Mouse (Mus musculus): ENCODE measurements around the gene Dnpep. TPM values are rescaled to one million over a fixed set of nuclear protein-coding genes. Genes with fewer than 3 reads are reported as not detected.

Gene Dnpep
- polyA plus RNA-seq, 1 experiment from 2014 or later, result 184 TPM

DNA sequence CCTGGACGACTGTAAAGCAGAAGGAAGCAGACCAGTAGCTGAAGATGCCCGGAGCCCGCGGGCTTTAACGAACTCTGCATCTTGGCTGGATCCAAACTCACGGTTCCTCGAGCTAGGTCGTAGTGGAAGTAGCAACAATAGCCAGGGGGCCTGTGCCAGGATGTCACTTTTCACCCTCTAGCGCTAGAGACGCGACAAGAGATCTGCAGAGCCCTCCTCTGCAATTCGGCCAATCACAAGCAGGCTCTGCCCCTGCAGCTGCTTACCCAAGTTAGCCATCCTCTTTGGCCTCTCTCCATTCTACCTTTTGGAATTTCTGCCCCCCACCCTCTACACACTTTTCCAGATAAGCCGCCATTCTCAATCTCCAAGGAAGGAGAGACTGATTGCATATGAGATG lies 39.6 kb downstream of the Dnpep start, which contains the start of gene Resp18:
Gene Resp18, minus strand, starts transcription at position 188 of the 400 bp plus-strand sequence.
- no peak within 1 kb of the TSS for H3K9ac ChIP-seq (replicated peaks; ENCODE audit: low read length)
- ATAC-seq (ENCODE audit: low FRiP score, low TSS enrichment), result no peak
- H3K4me2 ChIP-seq (replicated peaks; ENCODE audit: low read depth, low read length), result no peak within 1 kb of the TSS
- H3K9me3 ChIP-seq (ENCODE audit: low read length), result 0 out of 2 replicates have a peak, but pooled peaks cover 6% of the 10 kb centered on the region
- H3K27me3 ChIP-seq (ENCODE audit: insufficient read depth, low read length), result peaks cover 25% of the 10 kb centered on the region; the same call in 1 of the 2 replicates
- 6% methylated on average over 13 of the region's 13 CpGs for WGBS
- no peak within 1 kb of the TSS for H3K4me3 ChIP-seq (ENCODE audit: low read length)
- no peaks in the 10 kb centered on the region for H3K4me1 ChIP-seq (ENCODE audit: insufficient read depth, low read length)
- no peaks in the 10 kb centered on the region for H3K36me3 ChIP-seq (ENCODE audit: insufficient read depth, low read length)
- no peak within 1 kb of the TSS for H3K27ac ChIP-seq (ENCODE audit: low read length)

DNA sequence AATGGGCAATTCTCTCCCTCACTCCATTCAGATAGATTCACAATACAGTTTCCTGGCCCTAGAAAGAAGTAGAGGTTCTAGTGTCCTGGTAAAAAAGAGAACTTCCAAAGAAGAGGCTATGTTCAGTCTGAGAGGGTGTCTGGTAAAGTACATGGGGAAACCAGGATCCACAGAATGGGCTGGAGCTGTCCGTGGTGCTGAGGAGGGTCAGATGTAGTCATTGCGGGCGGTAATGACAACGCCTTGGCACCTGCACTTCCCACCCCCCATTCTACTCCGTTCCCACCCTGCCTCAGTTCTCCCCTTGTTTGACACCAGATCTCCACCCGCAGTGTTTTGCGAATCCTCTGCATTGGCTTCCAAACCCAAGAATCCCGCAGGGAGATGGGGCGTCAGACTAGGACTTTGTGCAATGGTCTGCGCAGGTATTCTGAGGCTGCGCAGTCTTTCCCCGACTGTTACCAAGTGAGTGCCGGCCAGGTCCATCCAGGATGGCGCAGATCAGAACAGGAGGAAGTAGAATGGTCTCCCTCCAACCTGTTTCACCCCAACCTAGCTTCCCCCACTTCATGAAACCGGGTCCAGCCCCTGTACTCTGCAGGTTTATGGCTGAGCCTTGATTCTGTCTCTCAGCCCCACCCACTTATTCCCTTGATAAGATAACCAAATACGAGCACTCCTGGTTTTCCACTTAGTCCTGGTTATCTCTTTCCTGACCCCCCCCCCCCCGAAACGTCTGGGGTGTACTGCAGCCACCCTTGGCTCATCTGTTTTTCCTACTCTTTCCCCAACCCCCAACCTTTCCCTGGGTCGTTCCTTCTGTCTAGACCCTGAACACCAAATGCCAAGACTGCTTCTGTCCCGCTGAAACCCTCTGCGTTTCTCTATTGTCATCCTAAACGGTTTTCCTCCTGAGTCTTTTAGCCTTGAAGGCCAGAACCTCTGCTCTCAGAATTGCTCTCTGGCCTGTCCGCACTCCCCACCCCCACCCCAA lies 40.3 kb downstream of the Dnpep start:
- ATAC-seq (ENCODE audit: low FRiP score, low TSS enrichment), result no peak
- H3K9me3 ChIP-seq (ENCODE audit: low read length), result 0 out of 2 replicates have a peak, but pooled peaks cover 6% of the 10 kb centered on the region
- H3K4me1 ChIP-seq (ENCODE audit: insufficient read depth, low read length), result no peaks in the 10 kb centered on the region
- WGBS, result 4% methylated on average over 23 of the region's 23 CpGs
- H3K36me3 ChIP-seq (ENCODE audit: insufficient read depth, low read length), result no peaks in the 10 kb centered on the region
- no peak overlapping the region for H3K4me2 ChIP-seq (replicated peaks; ENCODE audit: low read depth, low read length)
- no peak overlapping the region for H3K9ac ChIP-seq (replicated peaks; ENCODE audit: low read length)
- H3K27me3 ChIP-seq (ENCODE audit: insufficient read depth, low read length), result peaks cover 25% of the 10 kb centered on the region; the same call in 1 of the 2 replicates
- H3K4me3 ChIP-seq (ENCODE audit: low read length), result no peak overlapping the region
- no peak overlapping the region for H3K27ac ChIP-seq (ENCODE audit: low read length)

DNA sequence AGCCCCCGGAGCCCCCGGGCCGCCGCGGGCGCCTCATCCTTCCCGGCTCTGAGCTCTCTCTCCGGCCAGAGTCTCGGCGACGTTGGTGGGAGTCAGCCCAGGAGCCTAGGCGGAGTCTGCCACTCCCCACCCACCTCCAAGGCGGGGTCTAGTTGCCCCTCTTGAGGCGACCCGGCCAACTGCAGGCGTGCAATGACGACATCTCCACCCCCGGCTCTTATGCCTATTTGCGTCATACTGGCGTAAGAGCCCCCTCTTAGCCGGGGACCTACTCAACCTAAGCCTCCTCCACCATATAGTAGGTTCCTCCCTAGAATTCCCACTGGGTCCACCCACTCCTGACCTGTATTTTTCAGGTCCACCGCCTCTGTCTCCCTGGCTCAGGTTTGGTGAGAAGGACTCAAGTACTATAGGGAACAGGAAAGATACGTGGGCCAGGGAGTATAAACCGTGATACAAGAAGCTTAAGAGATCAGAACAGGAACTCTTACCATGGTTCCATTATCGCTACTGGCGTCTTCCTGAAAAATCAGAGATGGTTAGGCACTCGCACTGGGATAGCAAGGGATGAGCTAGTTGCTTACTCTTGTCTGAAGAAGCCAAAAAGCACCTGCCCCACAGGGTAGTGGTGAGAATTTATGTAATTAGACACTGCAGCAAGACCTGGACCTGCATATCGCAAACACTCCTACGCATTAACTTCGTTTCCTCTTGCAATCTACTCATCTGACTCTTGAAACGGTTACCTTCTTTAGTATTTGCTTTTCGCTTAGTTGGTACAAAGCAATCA lies 53.5 kb downstream of the Dnpep start, which contains the start of gene Ptprn:
Gene Ptprn, minus strand, starts transcription at position 412 of the 790 bp plus-strand sequence.
- no peaks in the 10 kb centered on the region for H3K36me3 ChIP-seq (ENCODE audit: insufficient read depth, low read length)
- no peaks in the 10 kb centered on the region for H3K4me1 ChIP-seq (ENCODE audit: insufficient read depth, low read length)
- H3K9me3 ChIP-seq (ENCODE audit: low read length), result no peaks in the 10 kb centered on the region
- no peak within 1 kb of the TSS for H3K9ac ChIP-seq (replicated peaks; ENCODE audit: low read length)
- no peak within 1 kb of the TSS for H3K27ac ChIP-seq (ENCODE audit: low read length)
- no peak within 1 kb of the TSS; the same call in 1 of the 2 replicates for H3K4me3 ChIP-seq (ENCODE audit: low read length)
- H3K4me2 ChIP-seq (replicated peaks; ENCODE audit: low read depth, low read length), result no peak within 1 kb of the TSS
- peaks cover 41% of the 10 kb centered on the region for H3K27me3 ChIP-seq (ENCODE audit: insufficient read depth, low read length)
- WGBS, result 12% methylated on average over 32 of the region's 32 CpGs
- 0 out of 2 replicates have a peak, but pooled peaks have one; percentile 9 for ATAC-seq (ENCODE audit: low FRiP score, low TSS enrichment)

DNA sequence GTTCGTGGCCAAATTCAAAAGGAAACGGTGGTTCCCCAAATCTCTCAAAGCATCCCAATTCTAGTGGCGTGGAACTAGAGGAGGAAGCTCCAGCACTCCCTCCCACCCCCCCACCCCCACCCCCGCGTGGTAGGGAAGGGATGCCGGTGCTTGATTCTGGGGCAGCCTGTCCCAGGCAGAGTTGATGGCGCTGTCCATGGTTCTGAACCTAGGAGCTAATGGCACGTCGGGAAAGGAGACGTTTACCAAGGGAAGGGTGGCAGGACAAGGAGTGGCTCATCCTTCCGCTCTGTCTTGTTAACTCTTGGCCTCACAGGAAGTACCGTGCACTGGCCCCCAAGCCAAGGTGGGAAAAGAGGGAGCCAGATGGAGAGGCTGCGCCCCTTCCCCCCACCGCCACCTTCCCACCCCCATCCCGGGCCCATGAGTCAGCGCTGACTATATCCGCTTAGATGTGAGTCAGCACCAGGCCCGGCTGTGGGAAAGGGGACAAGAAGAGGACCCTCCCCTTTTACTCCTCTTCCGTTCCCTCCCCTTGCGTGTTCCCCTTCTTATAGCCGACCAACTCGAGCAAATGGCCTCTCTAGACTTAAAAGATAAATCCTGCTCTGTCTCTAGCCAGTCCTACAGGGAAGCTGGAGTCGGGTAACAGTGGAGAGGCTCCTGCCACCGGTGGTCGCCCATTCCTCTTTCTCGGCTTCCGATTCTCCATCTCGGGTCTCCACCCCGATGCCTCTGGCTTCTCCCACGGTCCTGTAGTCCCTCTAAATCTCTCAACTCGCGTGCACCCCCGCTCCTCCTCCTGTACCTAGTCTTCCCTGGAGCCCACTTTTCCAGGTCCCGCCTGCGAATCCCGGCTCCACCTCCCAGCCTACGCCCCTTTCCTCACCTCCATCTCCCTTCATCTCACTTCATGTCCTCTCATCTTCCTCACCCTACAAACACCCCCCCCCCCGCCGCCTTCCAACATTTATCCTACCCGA lies 54.5 kb downstream of the Dnpep start:
- no peak overlapping the region; the same call in 1 of the 2 replicates for H3K4me3 ChIP-seq (ENCODE audit: low read length)
- ATAC-seq (ENCODE audit: low FRiP score, low TSS enrichment), result peak; percentile 59
- no peak overlapping the region for H3K27ac ChIP-seq (ENCODE audit: low read length)
- WGBS, result 2% methylated on average over 40 of the region's 40 CpGs
- no peaks in the 10 kb centered on the region for H3K4me1 ChIP-seq (ENCODE audit: insufficient read depth, low read length)
- no peaks in the 10 kb centered on the region for H3K36me3 ChIP-seq (ENCODE audit: insufficient read depth, low read length)
- H3K9ac ChIP-seq (replicated peaks; ENCODE audit: low read length), result no peak overlapping the region
- peaks cover 41% of the 10 kb centered on the region for H3K27me3 ChIP-seq (ENCODE audit: insufficient read depth, low read length)
- H3K4me2 ChIP-seq (replicated peaks; ENCODE audit: low read depth, low read length), result no peak overlapping the region
- no peaks in the 10 kb centered on the region for H3K9me3 ChIP-seq (ENCODE audit: low read length)

DNA sequence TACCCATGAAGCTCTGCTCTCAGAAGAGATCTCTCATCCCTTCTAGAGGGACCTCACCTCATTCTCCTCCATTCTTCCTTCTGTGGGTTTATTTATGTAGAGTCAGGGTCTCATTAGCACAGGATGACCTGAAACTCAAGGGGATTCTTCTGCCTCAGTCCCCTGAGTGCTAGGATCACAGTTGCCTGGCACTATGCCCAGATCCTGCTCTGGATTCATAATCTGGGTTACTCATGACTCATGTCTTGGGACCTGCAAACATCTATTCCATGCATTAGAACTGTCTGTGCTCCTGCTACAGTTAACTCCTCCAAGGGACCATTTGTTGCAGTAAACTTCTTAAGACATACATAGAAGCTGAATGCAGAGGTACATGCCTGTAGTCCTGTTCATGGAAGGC lies 56.5 kb downstream of the Dnpep start:
- Histone ChIP-seq H3K4me1 (ENCODE audit: insufficient read depth, low read length) (no peaks in the 10 kb centered on the region), H3K9me3 (ENCODE audit: low read length) (no peaks in the 10 kb centered on the region), H3K9ac (replicated peaks; ENCODE audit: low read length) (no peak overlapping the region), H3K27ac (ENCODE audit: low read length) (no peak overlapping the region), H3K4me2 (replicated peaks; ENCODE audit: low read depth, low read length) (no peak overlapping the region), H3K4me3 (ENCODE audit: low read length) (no peak overlapping the region), H3K36me3 (ENCODE audit: insufficient read depth, low read length) (no peaks in the 10 kb centered on the region), H3K27me3 (ENCODE audit: insufficient read depth, low read length) (peaks cover 36% of the 10 kb centered on the region)
- ATAC-seq (ENCODE audit: low FRiP score, low TSS enrichment), result no peak

Other genes starting within 250 kb of the Dnpep start
- gene Nhej1, start 192.8 kb downstream of the Dnpep start, polyA plus RNA-seq (2015; fragmentation: Nextera tagmentation; extraction: Ambion mirVana), result 10.0 and 12.1 TPM in 2 replicates
- 5.9 and 6.2 TPM in 2 replicates for gene Slc23a3, start 184.1 kb downstream of the Dnpep start, polyA plus RNA-seq (2015; fragmentation: Nextera tagmentation; extraction: Ambion mirVana)
- 51.1 and 54.4 TPM in 2 replicates for gene Cnppd1, start 175.3 kb downstream of the Dnpep start, polyA plus RNA-seq (2015; fragmentation: Nextera tagmentation; extraction: Ambion mirVana)
- gene Retreg2, start 175.2 kb downstream of the Dnpep start, polyA plus RNA-seq (2015; fragmentation: Nextera tagmentation; extraction: Ambion mirVana), result 56.3 and 59.8 TPM in 2 replicates
- 48.4 and 51.0 TPM in 2 replicates for gene Zfand2b, start 149.3 kb downstream of the Dnpep start, polyA plus RNA-seq (2015; fragmentation: Nextera tagmentation; extraction: Ambion mirVana)
- gene Abcb6, start 137.6 kb downstream of the Dnpep start, polyA plus RNA-seq (2015; fragmentation: Nextera tagmentation; extraction: Ambion mirVana), result 36.4 and 37.2 TPM in 2 replicates
- 29.2 and 30.1 TPM in 2 replicates for gene Ankzf1, start 125.8 kb downstream of the Dnpep start, polyA plus RNA-seq (2015; fragmentation: Nextera tagmentation; extraction: Ambion mirVana)
- gene Atg9a, start 125.8 kb downstream of the Dnpep start, polyA plus RNA-seq (2015; fragmentation: Nextera tagmentation; extraction: Ambion mirVana), result 33.0 and 36.0 TPM in 2 replicates
- gene Glb1l, start 107.2 kb downstream of the Dnpep start, polyA plus RNA-seq (2015; fragmentation: Nextera tagmentation; extraction: Ambion mirVana), result 57.4 and 63.8 TPM in 2 replicates
- gene Stk16, start 107.2 kb downstream of the Dnpep start, polyA plus RNA-seq (2015; fragmentation: Nextera tagmentation; extraction: Ambion mirVana), result 153 and 169 TPM in 2 replicates
- gene Tuba4a, start 98.1 kb downstream of the Dnpep start, polyA plus RNA-seq (2015; fragmentation: Nextera tagmentation; extraction: Ambion mirVana), result 96.3 and 102 TPM in 2 replicates
- not detected in 2 replicates for gene A630095N17Rik, start 85.9 kb downstream of the Dnpep start, polyA plus RNA-seq (2015; fragmentation: Nextera tagmentation; extraction: Ambion mirVana)
- gene Dnajb2, start 81.6 kb downstream of the Dnpep start, polyA plus RNA-seq (2015; fragmentation: Nextera tagmentation; extraction: Ambion mirVana), result 41.3 and 45.7 TPM in 2 replicates
- gene Ptprn, start 53.5 kb downstream of the Dnpep start, polyA plus RNA-seq (2015; fragmentation: Nextera tagmentation; extraction: Ambion mirVana), result 0.54 and 0.87 TPM in 2 replicates
- gene Resp18, start 39.6 kb downstream of the Dnpep start, polyA plus RNA-seq (2015; fragmentation: Nextera tagmentation; extraction: Ambion mirVana), result 1.0 and 3.0 TPM in 2 replicates
- 41.6 and 53.6 TPM in 2 replicates for gene Des, start 42.3 kb upstream of the Dnpep start, polyA plus RNA-seq (2015; fragmentation: Nextera tagmentation; extraction: Ambion mirVana)
- gene Speg, start 57.3 kb upstream of the Dnpep start, polyA plus RNA-seq (2015; fragmentation: Nextera tagmentation; extraction: Ambion mirVana), result 61.4 and 61.5 TPM in 2 replicates
- gene Gmppa, start 117.9 kb upstream of the Dnpep start, polyA plus RNA-seq (2015; fragmentation: Nextera tagmentation; extraction: Ambion mirVana), result 91.4 and 91.6 TPM in 2 replicates
- 1.00 and 1.5 TPM in 2 replicates for gene Asic4, start 132.4 kb upstream of the Dnpep start, polyA plus RNA-seq (2015; fragmentation: Nextera tagmentation; extraction: Ambion mirVana)
- 37.9 and 38.6 TPM in 2 replicates for gene Chpf, start 161.3 kb upstream of the Dnpep start, polyA plus RNA-seq (2015; fragmentation: Nextera tagmentation; extraction: Ambion mirVana)
- gene Tmem198, start 161.5 kb upstream of the Dnpep start, polyA plus RNA-seq (2015; fragmentation: Nextera tagmentation; extraction: Ambion mirVana), result 0.77 and 0.99 TPM in 2 replicates
- 55.7 and 60.9 TPM in 2 replicates for gene Obsl1, start 188.5 kb upstream of the Dnpep start, polyA plus RNA-seq (2015; fragmentation: Nextera tagmentation; extraction: Ambion mirVana)
- 7.8 and 10.7 TPM in 2 replicates for gene Inha, start 189.1 kb upstream of the Dnpep start, polyA plus RNA-seq (2015; fragmentation: Nextera tagmentation; extraction: Ambion mirVana)
- gene Stk11ip, start 203.5 kb upstream of the Dnpep start, polyA plus RNA-seq (2015; fragmentation: Nextera tagmentation; extraction: Ambion mirVana), result 28.8 and 30.6 TPM in 2 replicates
- 24.5 and 24.9 TPM in 2 replicates for gene Slc4a3, start 228.3 kb upstream of the Dnpep start, polyA plus RNA-seq (2015; fragmentation: Nextera tagmentation; extraction: Ambion mirVana)